Mouse (Mus musculus): ENCODE results near the gene Itm2c.
A peak's percentile ranks its signal among the peaks of the same experiment; 100 is the strongest.

Gene Itm2c

GRCm38 (mm10) chr1:85935148-85935852 lies 41.2 kb downstream of the Itm2c start:
- DNase-seq = peak; percentile 72

- no peak for DNase-seq
Observed at GRCm38 (mm10) chr1:85936265-85936664, 42.2 kb downstream of the Itm2c start.

DNA sequence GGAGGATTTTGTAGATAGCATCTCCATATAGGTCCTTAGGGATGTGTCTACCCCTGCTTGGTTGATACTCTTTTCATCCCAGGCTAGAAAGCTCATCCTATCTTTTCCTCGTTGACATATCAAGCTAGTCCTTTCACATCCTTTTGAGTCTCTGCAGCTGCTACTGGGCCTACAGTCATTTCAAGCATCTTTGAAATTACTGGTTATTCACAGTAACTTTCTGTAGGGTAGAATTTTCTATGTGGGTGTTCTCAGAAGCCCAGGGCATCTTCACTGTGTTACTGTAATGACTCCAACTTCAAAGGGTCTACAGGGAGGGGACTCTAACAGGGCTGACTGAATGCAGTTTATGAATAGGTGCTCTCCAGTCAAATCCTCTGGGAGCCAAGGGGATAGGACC lies 43.2 kb downstream of the Itm2c start:
- no peak for DNase-seq

DNA sequence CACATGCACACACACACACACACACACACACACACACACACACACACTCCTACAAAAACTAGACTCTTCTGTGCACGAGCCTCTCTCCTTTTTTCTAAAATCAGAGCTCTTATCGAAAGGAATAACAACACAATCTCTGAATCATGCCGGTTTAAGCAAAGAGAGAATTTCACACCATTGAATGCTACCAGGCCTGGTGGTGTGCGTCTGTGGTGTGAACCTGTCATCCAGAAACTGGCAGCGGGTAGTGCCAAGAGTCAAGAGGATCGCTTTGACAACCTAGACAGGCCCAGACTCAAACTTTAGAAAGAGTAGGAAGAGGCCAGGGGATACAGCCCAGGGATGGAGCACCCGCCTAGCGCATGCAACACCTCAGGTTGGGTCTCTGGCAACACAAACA lies 48.2 kb downstream of the Itm2c start:
- no peak for DNase-seq

DNA sequence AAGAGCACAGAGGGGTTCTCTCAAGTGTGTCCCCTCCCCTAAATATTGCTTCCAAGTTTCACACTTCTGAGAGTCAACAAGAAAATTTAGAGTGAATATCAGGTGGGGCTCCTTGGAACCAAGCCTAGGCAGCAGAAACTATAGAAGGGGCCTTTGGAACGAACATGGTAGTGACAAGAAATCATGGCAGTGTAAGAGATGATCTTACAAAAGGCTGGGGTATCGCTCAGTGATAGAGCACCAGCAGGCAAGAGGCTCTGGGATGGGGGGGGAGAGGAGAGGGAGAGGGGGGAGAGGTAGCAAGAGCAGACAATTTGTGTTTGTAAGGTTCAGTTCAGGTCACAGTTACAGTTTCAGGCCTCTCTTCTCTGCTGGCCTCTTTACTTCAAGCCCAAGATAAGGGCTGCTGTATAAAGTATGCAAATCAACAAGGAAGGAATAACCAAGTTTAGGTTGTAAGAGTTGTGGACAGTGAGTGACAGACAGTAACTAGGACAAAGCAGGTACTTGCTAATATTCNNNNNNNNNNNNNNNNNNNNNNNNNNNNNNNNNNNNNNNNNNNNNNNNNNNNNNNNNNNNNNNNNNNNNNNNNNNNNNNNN lies 55.1 kb downstream of the Itm2c start:
- no peak for DNase-seq

DNA sequence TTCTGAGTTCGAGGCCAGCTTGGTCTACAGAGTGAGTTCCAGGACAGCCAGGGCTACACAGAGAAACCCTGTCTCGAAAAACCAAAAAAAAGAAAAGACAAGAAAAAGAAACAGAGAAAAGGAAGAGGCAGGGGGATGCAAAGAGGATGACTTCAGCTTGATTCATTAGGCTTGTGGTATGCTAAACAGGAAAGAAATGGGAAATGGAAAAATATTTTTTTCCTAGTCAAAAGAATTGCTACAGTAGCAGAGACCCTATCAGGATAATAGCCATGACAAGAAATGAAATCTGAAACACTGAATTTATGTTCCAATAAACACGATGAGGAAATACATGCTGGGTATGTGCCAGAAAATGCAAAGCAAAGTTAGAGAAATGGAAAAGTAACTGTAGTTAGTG lies 61.1 kb downstream of the Itm2c start:
- no peak for DNase-seq

GRCm38 (mm10) chr1:85957290-85957689 lies 63.2 kb downstream of the Itm2c start:
- DNase-seq = peak; percentile 32

DNA sequence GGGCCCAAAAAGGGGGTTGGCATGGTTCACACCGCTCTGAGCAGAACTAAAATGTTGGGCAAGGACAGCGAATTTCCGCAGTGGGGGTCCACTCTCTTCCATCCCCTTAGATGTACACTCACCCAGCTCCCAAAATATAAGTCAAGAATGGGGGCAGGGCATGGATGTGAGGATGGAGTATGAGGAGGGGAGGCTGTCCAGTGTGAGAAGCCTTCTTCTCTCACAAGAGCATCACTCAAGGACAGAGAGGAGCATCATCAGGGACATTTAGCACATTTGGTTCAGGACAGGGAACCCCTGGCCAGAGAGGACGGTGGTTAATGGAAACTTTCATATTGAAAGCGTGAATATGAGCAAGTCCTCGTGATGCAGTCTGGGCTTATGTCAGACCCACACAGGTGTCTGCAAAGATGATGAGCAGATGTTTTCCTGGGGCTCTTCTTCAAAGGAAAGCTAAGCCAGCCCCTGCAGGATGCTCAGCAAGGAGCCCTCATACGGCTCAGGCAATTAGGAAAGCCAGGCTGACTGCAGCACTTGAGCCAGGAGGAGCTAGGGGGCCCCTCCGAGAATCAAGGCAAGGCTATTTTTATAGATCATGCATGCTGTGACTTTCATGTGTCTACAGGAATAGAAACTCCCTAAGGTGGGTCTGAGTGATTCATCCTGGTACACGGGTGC lies 64.0 kb downstream of the Itm2c start:
- DNase-seq = peak; percentile 53

All from thymus, postnatal 25 days (tissue).